Mouse (Mus musculus) stomach, postnatal 0 days (tissue): ENCODE results near the gene Hs3st5.

Experiments used
- CTCF ChIP-seq: IDR thresholded peaks from 2 replicates; pipeline ENCODE4 v1.5.1; 2016; ENCODE audit warnings: antibody characterized with exemption, low read depth, mild to moderate bottlenecking, moderate library complexity
- EP300 ChIP-seq: optimal IDR thresholded peaks from 2 replicates; pipeline ENCODE3; 2016; ENCODE audit warnings: antibody characterized with exemption

- TF ChIP-seq CTCF (no peak), EP300 (no peak)
Observed at GRCm38 (mm10) chr10:36627952-36628351, 121.3 kb downstream of the Hs3st5 start.
